Mouse (Mus musculus): ENCODE results near the gene Atp1b1. TPM values are rescaled to one million over a fixed set of nuclear protein-coding genes. Genes with fewer than 3 reads are reported as not detected.

Gene Atp1b1
- polyA plus RNA-seq, 1 experiment: 35.4 TPM

- Histone ChIP-seq H3K4me1 (ENCODE audit: control insufficient read depth, insufficient read depth, low read length) (peaks cover 11% of the 10 kb centered on the region), H3K4me3 (ENCODE audit: insufficient read depth, low read length) (peak overlapping the region; percentile 84), H3K27ac (ENCODE audit: insufficient read depth, low read length) (no peak overlapping the region)
- TF ChIP-seq POLR2A (IDR thresholded peaks at IDR 0.05; ENCODE audit: low read depth, low read length): no peak
- TF ChIP-seq CTCF (IDR thresholded peaks at IDR 0.05; ENCODE audit: borderline replicate concordance, insufficient read depth, low read length): no peak
Observed at GRCm38 (mm10) chr1:164456065-164456464, 2.1 kb downstream of the Atp1b1 start.

GRCm38 (mm10) chr1:164455614-164456013 lies 2.5 kb downstream of the Atp1b1 start:
- H3K4me3 ChIP-seq (ENCODE audit: insufficient read depth, low read length): peak overlapping the region; percentile 84; the same call in 1 of the 2 replicates
- peaks cover 13% of the 10 kb centered on the region for H3K4me1 ChIP-seq (ENCODE audit: control insufficient read depth, insufficient read depth, low read length)
- H3K27ac ChIP-seq (ENCODE audit: insufficient read depth, low read length): no peak overlapping the region
- TF ChIP-seq POLR2A (IDR thresholded peaks at IDR 0.05; ENCODE audit: low read depth, low read length) (no peak), CTCF (IDR thresholded peaks at IDR 0.05; ENCODE audit: borderline replicate concordance, insufficient read depth, low read length) (peak; percentile 4; the same call in 1 of the 2 replicates)

- Histone ChIP-seq H3K4me1 (ENCODE audit: control insufficient read depth, insufficient read depth, low read length) (peaks cover 15% of the 10 kb centered on the region), H3K27ac (ENCODE audit: insufficient read depth, low read length) (no peak overlapping the region), H3K4me3 (ENCODE audit: insufficient read depth, low read length) (peak overlapping the region; percentile 5; the same call in 1 of the 2 replicates)
- TF ChIP-seq POLR2A (IDR thresholded peaks at IDR 0.05; ENCODE audit: low read depth, low read length) (no peak), CTCF (IDR thresholded peaks at IDR 0.05; ENCODE audit: borderline replicate concordance, insufficient read depth, low read length) (no peak)
Observed at GRCm38 (mm10) chr1:164454747-164455400, 3.3 kb downstream of the Atp1b1 start.

GRCm38 (mm10) chr1:164453739-164454138 lies 4.4 kb downstream of the Atp1b1 start:
- TF ChIP-seq CTCF (IDR thresholded peaks at IDR 0.05; ENCODE audit: borderline replicate concordance, insufficient read depth, low read length) (no peak), POLR2A (IDR thresholded peaks at IDR 0.05; ENCODE audit: low read depth, low read length) (no peak)
- no peak overlapping the region for H3K27ac ChIP-seq (ENCODE audit: insufficient read depth, low read length)
- no peak overlapping the region for H3K4me3 ChIP-seq (ENCODE audit: insufficient read depth, low read length)
- H3K4me1 ChIP-seq (ENCODE audit: control insufficient read depth, insufficient read depth, low read length): peaks cover 15% of the 10 kb centered on the region

GRCm38 (mm10) chr1:164453146-164453545 lies 5.0 kb downstream of the Atp1b1 start:
- TF ChIP-seq CTCF (IDR thresholded peaks at IDR 0.05; ENCODE audit: borderline replicate concordance, insufficient read depth, low read length) (no peak), POLR2A (IDR thresholded peaks at IDR 0.05; ENCODE audit: low read depth, low read length) (no peak)
- Histone ChIP-seq H3K4me1 (ENCODE audit: control insufficient read depth, insufficient read depth, low read length) (peaks cover 15% of the 10 kb centered on the region), H3K27ac (ENCODE audit: insufficient read depth, low read length) (no peak overlapping the region), H3K4me3 (ENCODE audit: insufficient read depth, low read length) (no peak overlapping the region)

GRCm38 (mm10) chr1:164452580-164452979 lies 5.6 kb downstream of the Atp1b1 start:
- Histone ChIP-seq H3K4me1 (ENCODE audit: control insufficient read depth, insufficient read depth, low read length) (peaks cover 15% of the 10 kb centered on the region), H3K4me3 (ENCODE audit: insufficient read depth, low read length) (no peak overlapping the region), H3K27ac (ENCODE audit: insufficient read depth, low read length) (no peak overlapping the region)
- no peak for TF ChIP-seq CTCF (IDR thresholded peaks at IDR 0.05; ENCODE audit: borderline replicate concordance, insufficient read depth, low read length)
- no peak for TF ChIP-seq POLR2A (IDR thresholded peaks at IDR 0.05; ENCODE audit: low read depth, low read length)

GRCm38 (mm10) chr1:164451346-164451745 lies 6.8 kb downstream of the Atp1b1 start:
- peak overlapping the region; percentile 41; the same call in 1 of the 2 replicates for H3K27ac ChIP-seq (ENCODE audit: insufficient read depth, low read length)
- TF ChIP-seq CTCF (IDR thresholded peaks at IDR 0.05; ENCODE audit: borderline replicate concordance, insufficient read depth, low read length) (no peak), POLR2A (IDR thresholded peaks at IDR 0.05; ENCODE audit: low read depth, low read length) (no peak)
- H3K4me3 ChIP-seq (ENCODE audit: insufficient read depth, low read length): no peak overlapping the region
- peaks cover 15% of the 10 kb centered on the region; the same call in 1 of the 2 replicates for H3K4me1 ChIP-seq (ENCODE audit: control insufficient read depth, insufficient read depth, low read length)

DNA sequence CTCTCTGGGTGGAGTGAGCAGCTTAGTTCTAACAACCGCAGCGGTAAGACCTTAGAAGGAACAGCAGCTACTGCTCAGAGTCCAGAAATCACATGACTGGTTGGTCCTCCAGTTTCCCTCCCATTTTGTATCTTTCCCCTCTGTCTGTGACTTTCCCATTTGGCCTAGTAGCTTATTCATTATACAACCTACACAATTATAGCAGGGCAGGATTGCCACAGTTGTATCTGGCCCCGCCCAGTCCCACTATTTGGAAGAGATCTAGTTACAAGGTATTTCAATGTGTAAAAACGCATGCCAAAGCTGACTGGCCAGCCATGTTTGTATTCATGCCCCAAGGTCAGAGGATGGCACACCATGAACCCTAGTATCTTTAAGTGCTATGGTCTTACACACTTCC lies 7.5 kb downstream of the Atp1b1 start:
- peak overlapping the region; percentile 41; the same call in 1 of the 2 replicates for H3K27ac ChIP-seq (ENCODE audit: insufficient read depth, low read length)
- H3K4me1 ChIP-seq (ENCODE audit: control insufficient read depth, insufficient read depth, low read length): peaks cover 15% of the 10 kb centered on the region; the same call in 1 of the 2 replicates
- no peak for TF ChIP-seq POLR2A (IDR thresholded peaks at IDR 0.05; ENCODE audit: low read depth, low read length)
- no peak overlapping the region for H3K4me3 ChIP-seq (ENCODE audit: insufficient read depth, low read length)

DNA sequence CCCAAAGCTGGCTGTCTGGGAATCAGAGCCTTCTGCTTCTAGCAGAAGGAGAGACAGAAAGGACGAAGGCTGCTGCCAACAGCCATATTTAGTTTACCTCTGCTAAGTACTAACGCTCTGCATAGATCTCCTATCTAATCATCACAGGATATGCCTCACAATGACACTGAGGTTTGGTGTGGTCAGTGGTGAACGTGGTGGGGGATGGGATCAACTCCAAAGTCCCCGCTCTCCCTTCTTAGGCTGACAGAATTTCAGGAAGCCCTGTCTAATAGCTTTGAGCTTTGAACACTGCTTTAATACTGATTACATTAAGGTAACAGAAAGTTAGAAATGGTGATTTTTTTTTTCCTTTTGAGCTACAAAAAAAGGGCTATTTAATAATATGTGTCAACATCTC lies 7.9 kb downstream of the Atp1b1 start:
- H3K4me1 ChIP-seq (ENCODE audit: control insufficient read depth, insufficient read depth, low read length): peaks cover 15% of the 10 kb centered on the region; the same call in 1 of the 2 replicates
- H3K4me3 ChIP-seq (ENCODE audit: insufficient read depth, low read length): no peak overlapping the region
- H3K27ac ChIP-seq (ENCODE audit: insufficient read depth, low read length): no peak overlapping the region
- TF ChIP-seq CTCF (IDR thresholded peaks at IDR 0.05; ENCODE audit: borderline replicate concordance, insufficient read depth, low read length): no peak
- TF ChIP-seq POLR2A (IDR thresholded peaks at IDR 0.05; ENCODE audit: low read depth, low read length): no peak

DNA sequence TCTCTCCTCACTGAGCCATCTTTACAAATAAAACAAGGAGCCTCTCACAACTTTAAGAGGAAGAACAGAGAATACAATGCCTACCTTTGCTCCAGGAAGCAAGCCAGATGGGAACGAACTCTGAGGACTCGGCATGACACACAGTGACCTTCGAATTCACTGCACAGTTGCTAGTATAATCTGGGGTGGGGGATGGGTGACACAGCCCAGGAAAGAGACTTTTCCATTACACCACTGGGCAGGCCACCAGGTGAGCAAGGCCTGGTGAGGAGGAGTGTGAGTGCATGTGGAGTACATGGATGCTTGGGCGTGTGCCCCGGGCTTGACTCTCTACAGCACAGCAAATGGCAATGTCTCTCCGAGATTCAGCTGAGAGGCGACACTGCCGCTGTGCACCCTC lies 8.5 kb downstream of the Atp1b1 start:
- Histone ChIP-seq H3K4me1 (ENCODE audit: control insufficient read depth, insufficient read depth, low read length) (peaks cover 12% of the 10 kb centered on the region; the same call in 1 of the 2 replicates), H3K27ac (ENCODE audit: insufficient read depth, low read length) (no peak overlapping the region), H3K4me3 (ENCODE audit: insufficient read depth, low read length) (no peak overlapping the region)
- TF ChIP-seq CTCF (IDR thresholded peaks at IDR 0.05; ENCODE audit: borderline replicate concordance, insufficient read depth, low read length) (no peak), POLR2A (IDR thresholded peaks at IDR 0.05; ENCODE audit: low read depth, low read length) (no peak)
